Mouse (Mus musculus) urinary bladder, postnatal 10 days (tissue): Measurements from ENCODE around the gene Dnajb3.
"Not testable (repeated sequence)": the region's sequence is repeated elsewhere in the genome, so short reads cannot be mapped to it uniquely, and the experiment has no call there.

Experiments
- DNase-seq: peaks from one replicate; pipeline ENCODE4 v3.0.0; 2022; ENCODE audit warnings: low spot score

Gene Dnajb3

GRCm38 (mm10) chr1:88215466-88216380, 10.1 kb upstream of the Dnajb3 start:
- no peak for DNase-seq

GRCm38 (mm10) chr1:88214462-88214952, 8.9 kb upstream of the Dnajb3 start:
- DNase-seq: no peak

GRCm38 (mm10) chr1:88213766-88214461, 8.3 kb upstream of the Dnajb3 start:
- DNase-seq: no peak

- no peak for DNase-seq
These were observed 7.5 kb upstream of the Dnajb3 start for GRCm38 (mm10) chr1:88213061-88213460.

- no peak for DNase-seq
These were observed 6.9 kb upstream of the Dnajb3 start for GRCm38 (mm10) chr1:88212341-88213045.

- no peak for DNase-seq
These were observed 6.2 kb upstream of the Dnajb3 start, which contains the start of gene Ugt1a1 for GRCm38 (mm10) chr1:88211812-88212211. Gene Ugt1a1, plus strand, starts transcription at chr1:88211959.

- no peak for DNase-seq
These were observed 1.4 kb upstream of the Dnajb3 start for GRCm38 (mm10) chr1:88206843-88207479.

GRCm38 (mm10) chr1:88200456-88200855, 5.1 kb downstream of the Dnajb3 start, which contains the start of gene Ugt1a2:
Gene Ugt1a2, plus strand, starts transcription at chr1:88200601.
- DNase-seq: no peak

- DNase-seq: no peak
These were observed 5.6 kb downstream of the Dnajb3 start for GRCm38 (mm10) chr1:88199996-88200395.

GRCm38 (mm10) chr1:88197443-88197842, 8.1 kb downstream of the Dnajb3 start:
- no peak for DNase-seq

GRCm38 (mm10) chr1:88195687-88196086, 9.9 kb downstream of the Dnajb3 start:
- no peak for DNase-seq

GRCm38 (mm10) chr1:88192136-88192535, 13.4 kb downstream of the Dnajb3 start:
- DNase-seq: no peak

GRCm38 (mm10) chr1:88186325-88186935, 19.2 kb downstream of the Dnajb3 start:
- no peak for DNase-seq

- no peak for DNase-seq
These were observed 25.9 kb downstream of the Dnajb3 start for GRCm38 (mm10) chr1:88179657-88180056.

GRCm38 (mm10) chr1:88172190-88172589, 33.4 kb downstream of the Dnajb3 start:
- DNase-seq: not testable (repeated sequence)

GRCm38 (mm10) chr1:88165711-88166110, 39.9 kb downstream of the Dnajb3 start, which contains the start of gene Ugt1a5:
Gene Ugt1a5, plus strand, starts transcription at chr1:88166012.
- no peak for DNase-seq

GRCm38 (mm10) chr1:88158430-88158829, 47.2 kb downstream of the Dnajb3 start:
- no peak for DNase-seq
